Mouse (Mus musculus) forebrain, postnatal 0 days (tissue): ENCODE data around the gene Ptpn23. TPM values are rescaled to one million over a fixed set of nuclear protein-coding genes. Genes with fewer than 3 reads are reported as not detected.
"Not testable (repeated sequence)": the region's sequence is repeated elsewhere in the genome, so short reads cannot be mapped to it uniquely, and the experiment has no call there.

Experiments
- ATAC-seq: fragments of 200-750 bp; cut with Nextera tagmentation; 2 replicates; pipeline ENCODE4 v1.8.0; 2017; ENCODE audit warnings: mild to moderate bottlenecking, moderate library complexity
- DNase-seq: peaks from one replicate; pipeline ENCODE4 v3.0.0-alpha.2; 2015
- H3K27ac ChIP-seq: fragments of 300-500 bp; sonication (generic); 2 replicates; pipeline ENCODE4 v1.5.1; 2014; ENCODE audit warnings: low read depth, mild to moderate bottlenecking, antibody characterized with exemption, low read length, moderate library complexity, mixed read lengths
- H3K27me3 ChIP-seq: fragments of 300-500 bp; sonication (generic); 2 replicates; pipeline ENCODE4 v1.6.1; 2014; ENCODE audit warnings: mild to moderate bottlenecking, low read length, mixed read lengths; ENCODE audit not compliant: insufficient read depth
- H3K36me3 ChIP-seq: fragments of 300-500 bp; sonication (generic); 2 replicates; pipeline ENCODE4 v1.6.1; 2014; ENCODE audit warnings: mild to moderate bottlenecking, moderate library complexity; ENCODE audit not compliant: insufficient read depth
- H3K4me1 ChIP-seq: fragments of 300-500 bp; sonication (generic); 2 replicates; pipeline ENCODE4 v1.6.1; 2014; ENCODE audit warnings: antibody characterized with exemption; ENCODE audit not compliant: insufficient read depth
- H3K4me2 ChIP-seq: fragments of 300-500 bp; sonication (generic); 2 replicates; pipeline ENCODE4 v1.6.1; 2014; ENCODE audit warnings: low read depth, mild to moderate bottlenecking, moderate library complexity
- H3K4me3 ChIP-seq: fragments of 300-500 bp; sonication (generic); 2 replicates; pipeline ENCODE4 v1.5.1; 2014; ENCODE audit warnings: low read depth, low read length, mixed read lengths
- H3K9ac ChIP-seq: fragments of 300-500 bp; sonication (generic); 2 replicates; pipeline ENCODE4 v1.6.1; 2014; ENCODE audit warnings: mild to moderate bottlenecking
- H3K9me3 ChIP-seq: fragments of 300-500 bp; sonication (generic); 2 replicates; pipeline ENCODE4 v1.6.1; 2016; ENCODE audit warnings: low read length
- CTCF ChIP-seq: sonication (generic); IDR thresholded peaks from 2 replicates; pipeline ENCODE4 v1.5.1; 2016; ENCODE audit warnings: antibody characterized with exemption, control low read depth, low read depth
- WGBS: fragments of 180-500 bp; shearing (Covaris S2); extraction: QIAGEN DNeasy Blood & Tissue Kit; methylation state at CpG from one replicate; pipeline ENCODE4 v1.1.7; 2014; 5-methylcytosine and 5-hydroxymethylcytosine counted together
- polyA plus RNA-seq: library from polyadenylated mRNA; unstranded; fragments of >200 nt; fragmentation: Nextera tagmentation; extraction: Ambion mirVana; gene quantifications from 2 replicates; pipeline ENCODE4 v1.2.1, GENCODE M21; 2015
- total RNA-seq: library from RNA; depleted of rRNA; stranded (reverse); fragments of >200 nt; gene quantifications from 2 replicates; pipeline ENCODE4 v1.2.3, GENCODE M21; 2014

The Ptpn23 gene
- total and polyA plus RNA-seq, 2 experiments from 2014 or later, result 10.2 to 25.3 TPM

DNA sequence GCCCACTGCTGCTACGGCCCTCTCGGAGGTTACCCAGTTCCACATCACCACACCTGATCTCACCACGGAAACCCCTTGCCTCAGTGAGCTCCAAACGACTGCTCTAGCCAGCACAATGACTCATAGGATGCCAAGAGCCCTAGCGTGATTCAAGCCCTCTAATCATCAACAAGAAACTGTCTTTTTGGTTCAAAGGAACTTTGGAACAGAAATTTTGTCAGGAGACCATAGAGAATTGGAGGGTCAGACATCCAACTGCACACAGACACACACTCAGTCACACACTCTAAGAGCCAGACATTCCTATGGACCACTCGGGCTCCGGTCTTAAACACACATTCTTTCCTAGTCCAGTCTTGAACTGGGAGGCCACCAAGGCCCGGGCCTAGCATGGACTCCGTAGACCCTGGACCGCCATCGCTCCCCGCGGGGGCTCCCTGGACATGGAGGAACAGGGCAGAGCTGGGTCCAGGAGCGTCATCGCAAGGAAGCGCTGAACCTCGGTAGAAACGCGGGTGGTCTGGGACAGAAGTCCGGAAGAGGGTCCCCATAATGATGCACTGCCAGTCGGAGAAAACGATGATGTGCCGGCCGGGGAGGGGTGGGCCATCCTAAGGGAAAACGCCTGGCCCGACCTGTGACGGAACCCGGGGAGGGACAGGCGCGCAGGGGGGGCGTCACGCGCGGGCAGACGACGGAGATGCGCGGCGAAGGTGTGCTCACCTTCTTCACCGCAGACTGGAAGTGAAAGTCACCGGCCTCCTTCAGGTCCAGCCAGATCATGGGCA lies 508 bp downstream of the Ptpn23 start:
- Histone ChIP-seq H3K4me1 (peaks cover 13% of the 10 kb centered on the region; the same call in 1 of the 2 replicates), H3K4me2 (peak overlapping the region; percentile 69), H3K9me3 (no peaks in the 10 kb centered on the region), H3K27me3 (no peaks in the 10 kb centered on the region), H3K4me3 (peak overlapping the region; percentile 77), H3K9ac (peak overlapping the region; percentile 80), H3K36me3 (0 out of 2 replicates have a peak, but pooled peaks cover 3% of the 10 kb centered on the region), H3K27ac (peak overlapping the region; percentile 70)
- TF ChIP-seq CTCF, result no peak
- DNase-seq (no peak), ATAC-seq (peak; percentile 70)
- WGBS, result 3% methylated on average over 41 of the region's 41 CpGs

DNA sequence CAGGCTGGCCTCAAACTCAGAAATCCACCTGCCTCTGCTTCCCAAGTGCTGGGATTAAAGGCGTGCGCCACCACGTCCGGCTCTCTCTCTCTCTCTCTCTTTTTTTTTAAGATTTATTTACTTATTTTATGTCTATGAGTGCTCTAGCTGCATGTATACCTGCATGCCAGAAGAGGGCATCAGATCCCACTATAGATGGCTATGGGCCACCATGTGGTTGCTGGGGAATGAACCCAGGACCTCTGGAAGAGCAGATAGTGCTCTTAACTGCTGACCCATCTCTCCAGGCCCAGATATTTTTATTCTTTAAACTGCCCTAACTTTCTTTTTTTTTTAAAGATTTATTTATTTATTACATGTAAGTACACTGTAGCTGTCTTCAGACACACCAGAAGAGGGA lies 4.8 kb downstream of the Ptpn23 start:
- H3K4me2 ChIP-seq, H3K27me3 ChIP-seq, H3K27ac ChIP-seq, H3K36me3 ChIP-seq, ATAC-seq, H3K4me1 ChIP-seq, H3K9ac ChIP-seq, DNase-seq, H3K4me3 ChIP-seq, H3K9me3 ChIP-seq: not testable (repeated sequence)
- 81% methylated on average over 4 of the region's 4 CpGs for WGBS
- TF ChIP-seq CTCF, result peak; percentile 20; the same call in 1 of the 2 replicates

DNA sequence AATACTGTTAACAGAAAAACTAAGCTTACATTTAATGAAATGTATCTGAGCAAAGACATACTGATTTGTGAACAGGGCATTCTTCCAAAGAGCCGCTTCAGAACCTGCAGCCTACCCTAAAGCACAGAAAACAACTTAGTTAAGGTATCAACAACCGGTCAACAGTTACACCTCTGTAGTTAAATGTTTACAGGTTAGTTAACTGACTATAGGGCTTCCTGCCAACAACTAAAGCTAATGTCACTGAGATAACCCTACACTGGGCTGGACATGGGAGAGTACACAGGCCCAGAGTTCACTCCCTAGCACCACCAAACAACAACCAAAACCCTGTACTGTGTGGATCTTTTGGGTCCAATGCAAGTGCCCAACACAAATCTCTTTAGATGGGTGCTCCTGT lies 5.3 kb downstream of the Ptpn23 start:
- Histone ChIP-seq H3K27ac (no peak overlapping the region), H3K9me3 (no peaks in the 10 kb centered on the region), H3K36me3 (peaks cover 10% of the 10 kb centered on the region), H3K9ac (no peak overlapping the region), H3K27me3 (no peaks in the 10 kb centered on the region), H3K4me2 (no peak overlapping the region), H3K4me3 (no peak overlapping the region), H3K4me1 (peaks cover 8% of the 10 kb centered on the region; the same call in 1 of the 2 replicates)
- no peak for DNase-seq
- WGBS, result 96% methylated on average over 2 of the region's 2 CpGs
- no peak for TF ChIP-seq CTCF
- ATAC-seq, result no peak

DNA sequence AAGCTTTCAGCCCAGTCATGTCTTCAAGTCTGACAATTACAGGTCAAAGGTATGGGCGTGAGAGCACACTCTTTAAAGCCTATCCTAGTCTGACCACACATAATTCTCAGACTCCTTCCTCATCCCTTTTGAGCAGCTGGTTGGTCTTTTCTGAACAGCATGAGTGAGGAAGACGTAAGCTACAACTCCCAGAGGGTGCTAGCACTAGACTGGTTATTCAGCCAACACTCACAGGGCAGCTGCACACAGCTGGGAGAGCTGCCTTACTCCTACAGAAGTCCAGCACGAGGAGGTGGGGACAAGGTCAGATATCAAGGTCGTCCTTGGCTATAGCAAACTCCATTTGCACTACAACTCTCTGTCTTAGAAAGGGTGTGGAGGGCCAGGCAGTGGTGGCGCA lies 7.4 kb downstream of the Ptpn23 start:
- Histone ChIP-seq H3K27ac (no peak overlapping the region), H3K9ac (no peak overlapping the region), H3K4me1 (no peaks in the 10 kb centered on the region), H3K9me3 (no peaks in the 10 kb centered on the region), H3K36me3 (peaks cover 24% of the 10 kb centered on the region), H3K27me3 (no peaks in the 10 kb centered on the region), H3K4me3 (no peak overlapping the region), H3K4me2 (no peak overlapping the region)
- DNase-seq (no peak), ATAC-seq (no peak)
- no peak for TF ChIP-seq CTCF
- WGBS, result 89% methylated on average over 5 of the region's 5 CpGs

DNA sequence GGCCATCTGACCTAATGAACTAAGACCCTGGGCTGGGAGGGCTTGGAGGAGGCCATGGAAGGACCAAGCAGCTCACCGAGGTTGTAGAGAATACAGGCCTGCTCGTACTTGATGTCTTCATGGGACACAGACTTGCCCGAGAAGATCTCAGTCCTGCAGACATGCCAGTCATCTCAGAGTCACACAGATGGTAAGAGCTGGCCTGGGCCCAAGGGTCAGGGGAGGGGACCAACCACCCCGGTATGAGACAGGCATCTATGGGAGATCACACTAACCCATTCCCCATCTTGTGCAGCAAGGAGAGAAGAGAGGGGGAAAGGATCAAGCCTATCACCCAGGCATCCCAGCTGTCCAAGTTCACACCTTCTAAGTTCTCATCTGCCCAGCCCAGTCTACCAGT lies 14.7 kb downstream of the Ptpn23 start:
- Histone ChIP-seq H3K27me3 (no peaks in the 10 kb centered on the region), H3K4me3 (no peak overlapping the region), H3K4me2 (no peak overlapping the region), H3K4me1 (no peaks in the 10 kb centered on the region), H3K36me3 (peaks cover 77% of the 10 kb centered on the region), H3K27ac (no peak overlapping the region), H3K9me3 (no peaks in the 10 kb centered on the region), H3K9ac (no peak overlapping the region)
- WGBS, result 80% methylated on average over 4 of the region's 4 CpGs
- TF ChIP-seq CTCF, result no peak
- no peak for ATAC-seq
- DNase-seq, result no peak

DNA sequence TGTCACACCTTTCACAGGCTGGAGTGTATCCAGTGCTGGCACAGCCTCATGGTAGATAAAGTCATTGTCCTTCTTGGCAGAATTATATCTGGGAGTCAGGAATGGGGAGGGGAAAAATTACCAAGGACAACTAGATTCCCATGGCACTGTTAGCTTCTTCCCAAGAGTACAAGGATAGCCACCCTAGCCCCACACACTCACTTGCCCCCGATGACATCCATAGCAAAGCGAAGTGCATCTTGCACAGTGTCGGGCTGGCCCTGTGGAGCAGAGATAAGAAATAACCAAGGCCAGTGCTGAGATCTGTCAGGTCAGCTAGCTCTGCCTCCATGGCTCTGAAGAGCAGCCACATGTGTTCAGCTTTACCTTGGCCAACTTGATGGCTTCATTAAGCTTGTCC lies 17.2 kb downstream of the Ptpn23 start:
- WGBS, result 97% methylated on average over 3 of the region's 3 CpGs
- TF ChIP-seq CTCF, result no peak
- H3K36me3 ChIP-seq, result peaks cover 90% of the 10 kb centered on the region
- H3K27me3 ChIP-seq, result no peaks in the 10 kb centered on the region
- no peak overlapping the region for H3K9ac ChIP-seq
- DNase-seq (no peak), ATAC-seq (no peak)
- no peak overlapping the region for H3K27ac ChIP-seq
- H3K4me3 ChIP-seq, result no peak overlapping the region
- H3K4me1 ChIP-seq, result no peaks in the 10 kb centered on the region
- H3K9me3 ChIP-seq, result no peaks in the 10 kb centered on the region
- H3K4me2 ChIP-seq, result no peak overlapping the region

DNA sequence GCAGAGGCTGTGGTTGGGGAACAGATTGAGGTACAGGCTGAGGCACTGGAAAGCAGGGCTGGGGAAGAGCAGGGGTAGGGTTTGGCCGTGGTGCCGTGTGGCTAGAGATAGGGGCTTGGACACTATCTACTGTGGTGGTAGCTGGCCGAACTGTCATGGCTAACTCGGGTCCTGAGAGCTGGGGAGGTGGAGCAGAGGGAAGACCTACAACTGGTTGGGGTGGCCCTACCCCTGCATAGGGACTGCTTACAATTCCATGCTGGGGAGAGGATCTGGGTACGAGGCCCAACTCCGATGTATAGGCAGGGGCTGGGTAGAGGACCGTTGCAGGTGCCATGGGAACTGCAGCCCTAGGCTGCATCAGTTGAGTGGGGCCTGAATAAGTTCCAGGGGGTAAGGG lies 20.0 kb downstream of the Ptpn23 start:
- TF ChIP-seq CTCF, result no peak
- Histone ChIP-seq H3K4me3 (no peak overlapping the region), H3K4me1 (no peaks in the 10 kb centered on the region), H3K9ac (no peak overlapping the region), H3K36me3 (peaks cover 99% of the 10 kb centered on the region), H3K27ac (no peak overlapping the region), H3K4me2 (no peak overlapping the region), H3K27me3 (no peaks in the 10 kb centered on the region), H3K9me3 (no peaks in the 10 kb centered on the region)
- no peak for ATAC-seq
- 94% methylated on average over 7 of the region's 7 CpGs for WGBS
- no peak for DNase-seq
